In genomic region chr4:109236186-109236879, GRCm38 (mm10) we compare ENCODE assay signal across 22 mouse cellular contexts. TPM values are rescaled to one million over a fixed set of nuclear protein-coding genes. Genes with fewer than 3 reads are reported as not detected.
DNase-seq lines count a peak whose midpoint lies in the region; ATAC-seq and TF ChIP-seq lines count a peak whose summit lies in the region.
"Had no signal": no experiment of that assay in that cellular context is flagged by ENCODE, and none has a peak within 500 bp of the region (broad histone marks: within the 10 kb centered on the region; RNA-seq: fewer than 3 reads in every experiment).

No protein-coding gene starts in this region.

- no peaks in the 10 kb centered on the region for H3K27me3 ChIP-seq in forebrain, embryonic 15.5 days
- H3K27me3 ChIP-seq in forebrain, embryonic 12.5 days, result no peaks in the 10 kb centered on the region
- H3K27me3 ChIP-seq in hindbrain, embryonic 15.5 days, result no peaks in the 10 kb centered on the region
- H3K27me3 ChIP-seq in midbrain, postnatal 0 days (ENCODE audit: insufficient read depth, low read length), result no peaks in the 10 kb centered on the region
- H3K27me3 ChIP-seq: embryonic facial prominence, embryonic 12.5 days; heart, embryonic 13.5 days; liver, embryonic 13.5 days had no signal

- H3K36me3 ChIP-seq in forebrain, embryonic 15.5 days, result no peaks in the 10 kb centered on the region
- H3K36me3 ChIP-seq in forebrain, embryonic 12.5 days (replicated peaks), result no peaks in the 10 kb centered on the region
- no peaks in the 10 kb centered on the region for H3K36me3 ChIP-seq in hindbrain, embryonic 15.5 days
- no peaks in the 10 kb centered on the region for H3K36me3 ChIP-seq in midbrain, postnatal 0 days (ENCODE audit: insufficient read depth, low read length)
- H3K36me3 ChIP-seq: embryonic facial prominence, embryonic 12.5 days; heart, embryonic 13.5 days; liver, embryonic 13.5 days had no signal

- ATAC-seq in forebrain, embryonic 15.5 days (replicated peaks), result no peak
- no peak for ATAC-seq in forebrain, embryonic 12.5 days (ENCODE audit: low FRiP score)
- ATAC-seq in hindbrain, embryonic 15.5 days (ENCODE audit: low FRiP score, low read depth), result no peak
- ATAC-seq in midbrain, postnatal 0 days (ENCODE audit: low FRiP score), result no peak
- no peak for ATAC-seq in megakaryocyte progenitor cell, adult 5-6 weeks (replicated peaks; ENCODE audit: poor library complexity)

- H3K4me3 ChIP-seq in forebrain, embryonic 15.5 days, result no peak overlapping the region
- no peak overlapping the region for H3K4me3 ChIP-seq in forebrain, embryonic 12.5 days (replicated peaks)
- H3K4me3 ChIP-seq in hindbrain, embryonic 15.5 days, result no peak overlapping the region
- H3K4me3 ChIP-seq in midbrain, postnatal 0 days (ENCODE audit: low read depth, low read length), result no peak overlapping the region
- H3K4me3 ChIP-seq: embryonic facial prominence, embryonic 12.5 days; heart, embryonic 13.5 days; left cerebral cortex, adult 2 months; liver, embryonic 13.5 days had no signal

- no peak for TF ChIP-seq POLR2A in brain, embryonic 14.5 days (IDR thresholded peaks at IDR 0.05; ENCODE audit: borderline replicate concordance, extremely low read depth, insufficient read depth, insufficient read length, poor library complexity, severe bottlenecking)

- intact Hi-C loops in left cerebral cortex, postnatal 36 days (cut with DNase I), result no loop called here

- peak overlapping the region; percentile 21; the same call in 1 of the 2 replicates for H3K27ac ChIP-seq in forebrain, embryonic 15.5 days (replicated peaks)
- H3K27ac ChIP-seq in forebrain, embryonic 12.5 days, result no peak overlapping the region
- peak overlapping the region; percentile 59 for H3K27ac ChIP-seq in hindbrain, embryonic 15.5 days (replicated peaks)
- no peak overlapping the region for H3K27ac ChIP-seq in midbrain, postnatal 0 days (ENCODE audit: low read depth, low read length)
- H3K27ac ChIP-seq: embryonic facial prominence, embryonic 12.5 days; heart, embryonic 13.5 days; kidney, postnatal 0 days; left cerebral cortex, adult 2 months; liver, embryonic 13.5 days had no signal

- H3K9me3 ChIP-seq in forebrain, embryonic 15.5 days, result no peaks in the 10 kb centered on the region
- no peaks in the 10 kb centered on the region for H3K9me3 ChIP-seq in forebrain, embryonic 12.5 days
- no peaks in the 10 kb centered on the region for H3K9me3 ChIP-seq in hindbrain, embryonic 15.5 days
- H3K9me3 ChIP-seq in midbrain, postnatal 0 days (ENCODE audit: low read length), result no peaks in the 10 kb centered on the region
- H3K9me3 ChIP-seq: embryonic facial prominence, embryonic 12.5 days; heart, embryonic 13.5 days; liver, embryonic 13.5 days had no signal

- H3K4me2 ChIP-seq in forebrain, embryonic 15.5 days (replicated peaks), result no peak overlapping the region
- no peak overlapping the region for H3K4me2 ChIP-seq in forebrain, embryonic 12.5 days
- H3K4me2 ChIP-seq in hindbrain, embryonic 15.5 days, result no peak overlapping the region
- H3K4me2 ChIP-seq in midbrain, postnatal 0 days (ENCODE audit: low read depth, low read length, poor library complexity, severe bottlenecking), result no peak overlapping the region
- H3K4me2 ChIP-seq: embryonic facial prominence, embryonic 12.5 days; heart, embryonic 13.5 days; liver, embryonic 13.5 days had no signal

- 48% methylated on average over 7 of the region's 7 CpGs for WGBS in forebrain, embryonic 15.5 days
- 74% methylated on average over 7 of the region's 7 CpGs for WGBS in forebrain, embryonic 12.5 days
- 45% methylated on average over 7 of the region's 7 CpGs for WGBS in hindbrain, embryonic 15.5 days
- WGBS in midbrain, postnatal 0 days, result 48% methylated on average over 7 of the region's 7 CpGs

- peak; percentile 45 for DNase-seq in brain, embryonic 14.5 days (ENCODE audit: low read depth)
- DNase-seq in midbrain, postnatal 0 days (ENCODE audit: low spot score), result peak; percentile 40
- no peak for DNase-seq in left cerebral cortex, postnatal 36 days (ENCODE audit: low spot score in 2 of 2)
- DNase-seq: adrenal gland, adult 2 months; cerebellum, adult 11-12 months; cerebellum, postnatal 36 days; heart, postnatal 4 days; kidney, adult 11 months; liver, embryonic 13.5 days; right cerebral cortex, postnatal 14 days; thymus, postnatal 14 days had no signal

- TF ChIP-seq CTCF in brain, embryonic 14.5 days (IDR thresholded peaks at IDR 0.05; ENCODE audit: borderline replicate concordance, extremely low read depth, insufficient read depth, insufficient read length), result no peak
- TF ChIP-seq CTCF in midbrain, postnatal 0 days (IDR thresholded peaks at IDR 0.05), result no peak

- peaks cover 16% of the 10 kb centered on the region for H3K4me1 ChIP-seq in forebrain, embryonic 15.5 days
- H3K4me1 ChIP-seq in forebrain, embryonic 12.5 days, result peaks cover 7% of the 10 kb centered on the region; the same call in 1 of the 2 replicates
- peaks cover 18% of the 10 kb centered on the region for H3K4me1 ChIP-seq in hindbrain, embryonic 15.5 days (replicated peaks)
- H3K4me1 ChIP-seq in midbrain, postnatal 0 days (ENCODE audit: insufficient read depth, low read length), result no peaks in the 10 kb centered on the region
- H3K4me1 ChIP-seq: liver, embryonic 13.5 days had no signal

- H3K9ac ChIP-seq in forebrain, embryonic 15.5 days (replicated peaks), result no peak overlapping the region
- H3K9ac ChIP-seq in forebrain, embryonic 12.5 days, result no peak overlapping the region
- no peak overlapping the region for H3K9ac ChIP-seq in hindbrain, embryonic 15.5 days
- no peak overlapping the region for H3K9ac ChIP-seq in midbrain, postnatal 0 days (replicated peaks; ENCODE audit: low read length, poor library complexity, severe bottlenecking)
- H3K9ac ChIP-seq: embryonic facial prominence, embryonic 12.5 days; heart, embryonic 13.5 days; liver, embryonic 13.5 days had no signal

RNA-seq across cellular contexts. Expression of gene Calr4, which starts 2.0 kb away (rescaled TPM):
- polyA plus RNA-seq in forebrain, embryonic 15.5 days (2015; fragmentation: Nextera tagmentation; extraction: Ambion mirVana), result 0.38 and 0.80 TPM in 2 replicates
- 0.21 TPM in 1 of 2 replicates, not detected in the other for polyA plus RNA-seq in forebrain, embryonic 12.5 days (2016; fragmentation: Nextera tagmentation; extraction: Ambion mirVana)
- polyA plus RNA-seq in brain, embryonic 14.5 days (2012; rRNA removed), result 0.40 and 0.89 TPM in 2 replicates
- 1.8 and 2.2 TPM in 2 replicates for polyA plus RNA-seq in hindbrain, embryonic 15.5 days (2015; fragmentation: Nextera tagmentation; extraction: Ambion mirVana)
- 0.57 and 0.77 TPM in 2 replicates for total RNA-seq in midbrain, postnatal 0 days (2014; rRNA removed)
- 0.41 and 0.80 TPM in 2 replicates for polyA plus RNA-seq in midbrain, postnatal 0 days (2015; fragmentation: Nextera tagmentation; extraction: Ambion mirVana)
- total RNA-seq in left cerebral cortex, postnatal 36 days (2021), result under 1 TPM; 0.36 to 0.94 TPM
- total RNA-seq in megakaryocyte progenitor cell, adult 5-6 weeks (2015), result 0.20 TPM in 1 of 2 replicates, not detected in the other
- not detected in 2 replicates for total RNA-seq in megakaryocyte progenitor cell, adult 5-6 weeks (2017)
- total RNA-seq: gastrocnemius, adult 18-20 months; heart, postnatal 4 days had no signal
- polyA plus RNA-seq: adrenal gland, adult 2 months; limb, embryonic 11.5 days; liver, embryonic 13.5 days; spleen, adult 2 months had no signal

RNA-seq across cellular contexts. Expression of gene Osbpl9, which starts 34.3 kb away (rescaled TPM):
- polyA plus RNA-seq in forebrain, embryonic 15.5 days (2015; fragmentation: Nextera tagmentation; extraction: Ambion mirVana), result 76.7 and 78.5 TPM in 2 replicates
- polyA plus RNA-seq in forebrain, embryonic 12.5 days (2016; fragmentation: Nextera tagmentation; extraction: Ambion mirVana), result 74.6 and 74.8 TPM in 2 replicates
- polyA plus RNA-seq in brain, embryonic 14.5 days (2012; rRNA removed), result 79.1 and 85.6 TPM in 2 replicates
- 72.0 and 77.5 TPM in 2 replicates for polyA plus RNA-seq in hindbrain, embryonic 15.5 days (2015; fragmentation: Nextera tagmentation; extraction: Ambion mirVana)
- 70.5 and 74.9 TPM in 2 replicates for total RNA-seq in midbrain, postnatal 0 days (2014; rRNA removed)
- 56.9 and 57.8 TPM in 2 replicates for polyA plus RNA-seq in midbrain, postnatal 0 days (2015; fragmentation: Nextera tagmentation; extraction: Ambion mirVana)
- total RNA-seq in left cerebral cortex, postnatal 36 days (2021), result 10 to 100 TPM; 54.6 to 62.8 TPM
- total RNA-seq in megakaryocyte progenitor cell, adult 5-6 weeks (2015), result 77.4 and 99.6 TPM in 2 replicates
- 61.7 and 64.3 TPM in 2 replicates for total RNA-seq in megakaryocyte progenitor cell, adult 5-6 weeks (2017)

RNA-seq across cellular contexts. Expression of gene Eps15, which starts 43.7 kb away (rescaled TPM):
- 39.6 and 40.6 TPM in 2 replicates for polyA plus RNA-seq in forebrain, embryonic 15.5 days (2015; fragmentation: Nextera tagmentation; extraction: Ambion mirVana)
- polyA plus RNA-seq in forebrain, embryonic 12.5 days (2016; fragmentation: Nextera tagmentation; extraction: Ambion mirVana), result 47.4 and 48.3 TPM in 2 replicates
- polyA plus RNA-seq in brain, embryonic 14.5 days (2012; rRNA removed), result 42.1 and 70.3 TPM in 2 replicates
- 62.8 and 65.2 TPM in 2 replicates for polyA plus RNA-seq in hindbrain, embryonic 15.5 days (2015; fragmentation: Nextera tagmentation; extraction: Ambion mirVana)
- 102 and 148 TPM in 2 replicates for total RNA-seq in midbrain, postnatal 0 days (2014; rRNA removed)
- polyA plus RNA-seq in midbrain, postnatal 0 days (2015; fragmentation: Nextera tagmentation; extraction: Ambion mirVana), result 57.6 and 58.7 TPM in 2 replicates
- 100 to 1,000 TPM; 184 to 202 TPM for total RNA-seq in left cerebral cortex, postnatal 36 days (2021)
- total RNA-seq in megakaryocyte progenitor cell, adult 5-6 weeks (2015), result 57.6 and 60.4 TPM in 2 replicates
- total RNA-seq in megakaryocyte progenitor cell, adult 5-6 weeks (2017), result 36.5 and 43.3 TPM in 2 replicates

Comparison
In these comparisons a context has a peak if more than half of its experiments do, and no peak if none do; other contexts are left out.
1. H3K27ac ChIP-seq: peak in forebrain, embryonic 15.5 days (single experiment) and hindbrain, embryonic 15.5 days (single experiment); none in forebrain, embryonic 12.5 days (single experiment) and midbrain, postnatal 0 days (single experiment).
2. DNase-seq: peak in brain, embryonic 14.5 days (single experiment) and midbrain, postnatal 0 days (single experiment); none in left cerebral cortex, postnatal 36 days (0 of 2).